Mouse (Mus musculus): ENCODE data around the gene Rarb. TPM values are rescaled to one million over a fixed set of nuclear protein-coding genes. Genes with fewer than 3 reads are reported as not detected.

Rarb gene
- under 1 TPM in 1 of 2 experiments, not detected in 1; 0.15 TPM for polyA plus RNA-seq (2017; shearing (Covaris generic))

DNA sequence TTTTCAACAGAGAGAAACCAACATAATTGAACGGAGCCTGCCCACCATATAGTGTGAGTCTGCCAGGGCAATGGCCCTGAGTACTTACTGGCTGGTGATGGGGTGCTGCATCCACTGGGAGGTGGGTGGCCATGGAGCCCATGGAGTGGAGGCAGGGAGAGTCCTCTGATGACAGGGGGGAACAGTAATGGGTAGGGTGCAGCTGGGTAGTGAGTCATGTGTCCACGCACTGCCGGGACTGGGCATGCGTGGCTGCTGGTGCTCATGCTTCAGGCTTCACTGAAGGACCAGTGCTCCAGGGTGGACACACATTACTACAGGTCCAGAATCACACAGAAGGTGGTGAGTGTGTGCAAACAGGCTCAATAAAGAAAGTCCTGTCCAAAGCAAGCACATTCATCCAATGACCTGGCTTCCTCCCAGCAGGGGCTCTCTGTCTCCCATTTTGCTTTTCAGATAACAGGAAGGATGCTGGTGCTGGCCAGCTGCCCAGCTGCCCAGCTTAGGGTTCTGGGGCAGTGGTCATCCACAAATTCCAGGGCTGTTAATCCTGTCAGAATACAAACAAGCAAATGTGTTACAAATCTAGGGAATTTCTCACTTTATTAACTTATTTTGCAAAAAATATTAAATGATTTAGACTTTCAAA lies at the start of gene Rarb:
Gene Rarb (minus strand): TSS at position 555 of the 649 bp plus-strand sequence.

Data from activated CD4-positive, CD25-positive, alpha-beta regulatory T cell (primary cell).